Mouse (Mus musculus) cerebellum, adult 11 months (tissue): ENCODE measurements around the gene Kansl1.
A peak's percentile ranks its signal among the peaks of the same experiment; 100 is the strongest.

Experiments used
- DNase-seq: peaks from one replicate; pipeline ENCODE4 v3.0.0; 2022

Gene Kansl1

GRCm38 (mm10) chr11:104346931-104347330 lies 121.7 kb downstream of the Kansl1 start:
- peak; percentile 34 for DNase-seq

GRCm38 (mm10) chr11:104334946-104335345 lies 133.7 kb downstream of the Kansl1 start:
- DNase-seq: no peak

DNA sequence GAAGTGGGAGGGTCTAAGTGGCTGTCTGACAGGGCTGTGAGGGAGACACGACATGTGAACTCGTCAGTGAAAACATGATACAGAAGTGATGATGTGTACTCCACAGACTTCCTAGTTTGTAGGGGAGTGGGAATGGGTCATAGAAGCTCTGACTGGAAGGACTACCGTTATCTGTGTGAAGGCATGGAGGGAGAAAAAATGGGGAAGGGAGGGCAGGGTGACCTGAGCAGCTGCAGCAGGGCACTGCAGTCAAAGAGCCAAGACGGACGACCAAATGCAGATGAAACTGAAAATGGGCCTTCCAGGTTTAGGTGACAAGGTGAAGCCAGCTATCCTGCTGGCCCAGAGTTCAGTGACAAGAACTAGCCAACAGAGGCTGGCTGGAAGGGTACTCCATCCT lies 134.5 kb downstream of the Kansl1 start:
- no peak for DNase-seq

- DNase-seq: no peak
Observed at GRCm38 (mm10) chr11:104332105-104332504, 136.6 kb downstream of the Kansl1 start.

GRCm38 (mm10) chr11:104331208-104331607 lies 137.5 kb downstream of the Kansl1 start:
- no peak for DNase-seq

- DNase-seq: no peak
Observed at GRCm38 (mm10) chr11:104330151-104330550, 138.5 kb downstream of the Kansl1 start.

DNA sequence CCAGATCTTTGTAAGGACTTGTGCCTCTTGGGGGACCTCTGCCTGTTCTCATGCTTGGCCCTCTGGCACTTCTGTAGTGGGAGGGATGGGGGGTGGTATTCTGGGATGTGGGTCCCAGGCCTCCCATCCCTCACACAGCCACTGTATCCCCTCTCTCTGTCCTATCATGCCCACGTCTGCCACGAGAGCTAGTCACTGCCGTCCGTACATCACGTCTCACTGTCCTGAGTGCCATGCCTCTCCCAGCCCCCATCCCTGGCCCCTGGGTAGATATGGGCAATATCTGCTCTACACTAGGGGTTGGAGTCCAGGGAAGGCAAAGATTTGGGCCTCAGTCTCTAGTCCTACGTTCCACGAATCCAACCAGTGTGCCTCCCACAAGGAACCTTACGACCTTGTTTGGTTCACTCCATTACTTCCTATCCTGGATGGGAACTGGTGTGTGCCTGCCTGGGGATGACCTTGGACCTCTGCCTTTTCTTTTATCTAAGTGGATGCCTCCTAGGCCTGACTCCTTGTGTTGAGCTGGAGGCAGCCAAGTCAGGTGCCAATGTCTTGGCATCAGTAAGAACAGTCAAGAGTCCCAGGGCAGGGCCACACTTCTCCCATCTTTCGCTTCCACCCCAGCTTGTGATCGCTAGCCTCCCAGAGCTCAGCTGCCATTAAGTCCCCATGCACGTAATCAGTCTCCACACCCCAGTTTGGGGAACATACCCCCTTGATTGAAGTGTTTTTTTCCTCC lies 139.3 kb downstream of the Kansl1 start:
- DNase-seq: no peak

- DNase-seq: no peak
Observed at GRCm38 (mm10) chr11:104327946-104328345, 140.7 kb downstream of the Kansl1 start.

GRCm38 (mm10) chr11:104327462-104327861 lies 141.2 kb downstream of the Kansl1 start:
- DNase-seq: no peak

DNA sequence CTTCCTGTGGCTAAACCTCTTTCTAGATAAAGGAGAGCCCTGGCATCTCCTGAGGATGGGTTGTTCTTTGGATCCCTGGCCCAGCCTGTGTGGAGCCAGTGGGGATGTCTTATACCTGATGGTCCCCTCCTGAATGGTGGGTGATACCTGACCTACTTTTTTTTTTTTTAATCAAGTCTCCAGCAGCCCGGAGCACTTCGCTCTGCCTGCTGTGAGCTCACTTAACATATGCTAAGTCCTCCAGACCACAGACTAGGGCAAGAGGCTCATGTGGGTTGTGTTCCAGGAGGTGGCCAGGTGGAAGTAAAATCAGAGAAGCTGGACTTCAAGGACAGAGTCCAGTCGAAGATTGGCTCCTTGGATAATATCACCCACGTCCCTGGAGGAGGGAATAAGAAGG lies 146.5 kb downstream of the Kansl1 start:
- no peak for DNase-seq

GRCm38 (mm10) chr11:104320511-104320910 lies 148.2 kb downstream of the Kansl1 start:
- no peak for DNase-seq

GRCm38 (mm10) chr11:104318940-104319781 lies 149.5 kb downstream of the Kansl1 start:
- DNase-seq: peak; percentile 41

GRCm38 (mm10) chr11:104317631-104318030 lies 151.0 kb downstream of the Kansl1 start:
- no peak for DNase-seq

GRCm38 (mm10) chr11:104316685-104317400 lies 151.8 kb downstream of the Kansl1 start:
- no peak for DNase-seq

GRCm38 (mm10) chr11:104315703-104316102 lies 153.0 kb downstream of the Kansl1 start:
- peak; percentile 68 for DNase-seq

- no peak for DNase-seq
Observed at GRCm38 (mm10) chr11:104311643-104312042, 157.0 kb downstream of the Kansl1 start.

GRCm38 (mm10) chr11:104310226-104310887 lies 158.3 kb downstream of the Kansl1 start:
- no peak for DNase-seq

GRCm38 (mm10) chr11:104309377-104310225 lies 159.1 kb downstream of the Kansl1 start:
- DNase-seq: no peak

DNA sequence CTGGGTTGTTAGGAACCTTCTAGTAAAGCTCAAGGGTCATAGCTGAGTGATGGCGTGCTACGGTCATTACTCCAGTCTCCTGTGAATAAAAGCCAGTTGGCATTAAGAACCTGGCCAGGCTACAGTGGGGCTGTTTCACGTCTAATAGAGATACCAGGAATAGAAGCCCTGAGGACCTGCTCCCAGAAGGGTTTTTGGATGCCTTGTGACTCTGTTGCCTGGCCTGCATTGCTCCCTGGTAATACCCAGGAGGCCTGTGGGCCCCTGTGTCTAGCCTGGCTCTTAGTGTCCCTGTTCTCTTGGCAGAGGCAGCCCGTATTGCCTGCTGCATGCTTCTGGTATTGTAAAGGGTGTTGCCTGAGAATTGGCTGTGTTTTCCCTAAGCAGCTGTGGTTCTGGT lies 161.5 kb downstream of the Kansl1 start:
- DNase-seq: no peak

DNA sequence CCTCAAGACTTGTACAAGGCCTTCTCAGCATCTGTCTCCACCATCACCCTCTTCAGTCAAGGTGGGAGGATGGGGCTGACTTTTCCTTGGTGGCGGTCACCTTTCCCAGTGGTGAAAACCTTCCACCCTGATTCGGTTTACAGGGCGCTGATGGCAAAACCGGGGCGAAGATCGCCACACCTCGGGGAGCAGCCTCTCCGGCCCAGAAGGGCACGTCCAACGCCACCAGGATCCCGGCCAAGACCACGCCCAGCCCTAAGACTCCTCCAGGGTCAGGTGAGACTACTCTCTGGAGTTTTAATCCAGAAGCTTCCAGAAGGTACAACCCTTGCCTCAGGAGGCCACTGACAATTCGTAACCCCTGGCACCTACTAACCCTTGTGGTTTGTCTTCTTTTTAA lies 162.2 kb downstream of the Kansl1 start:
- no peak for DNase-seq

GRCm38 (mm10) chr11:104305711-104306110 lies 162.9 kb downstream of the Kansl1 start:
- no peak for DNase-seq
